Mouse (Mus musculus) stomach, postnatal 0 days (tissue): ENCODE data around the gene Slc13a1. TPM values are rescaled to one million over a fixed set of nuclear protein-coding genes. Genes with fewer than 3 reads are reported as not detected.

ENCODE experiments used
- ATAC-seq: fragments of 200-750 bp; cut with Nextera tagmentation; 2 replicates; pipeline ENCODE4 v1.8.0; 2017; ENCODE audit not compliant: low FRiP score, low TSS enrichment
- DNase-seq: peaks from one replicate; pipeline ENCODE4 v3.0.0-alpha.2; 2016; ENCODE audit warnings: low spot score
- H3K27ac ChIP-seq: fragments of 300-500 bp; sonication (generic); replicated peaks from 2 replicates; pipeline ENCODE4 v1.5.1; 2014; ENCODE audit warnings: mild to moderate bottlenecking, control low read depth
- H3K27me3 ChIP-seq: fragments of 300-500 bp; sonication (generic); 2 replicates; pipeline ENCODE4 v1.6.1; 2014; ENCODE audit warnings: low read length; ENCODE audit not compliant: control insufficient read depth, insufficient read depth
- H3K36me3 ChIP-seq: fragments of 300-500 bp; sonication (generic); 2 replicates; pipeline ENCODE4 v1.6.1; 2014; ENCODE audit warnings: low read length, mixed read lengths; ENCODE audit not compliant: control insufficient read depth, insufficient read depth
- H3K4me1 ChIP-seq: fragments of 300-500 bp; sonication (generic); replicated peaks from 2 replicates; pipeline ENCODE4 v1.6.1; 2014; ENCODE audit warnings: antibody characterized with exemption; ENCODE audit not compliant: control insufficient read depth, insufficient read depth
- H3K4me2 ChIP-seq: fragments of 300-500 bp; sonication (generic); replicated peaks from 2 replicates; pipeline ENCODE4 v1.6.1; 2014; ENCODE audit warnings: low read depth, mild to moderate bottlenecking, control low read depth, moderate library complexity
- H3K4me3 ChIP-seq: fragments of 300-500 bp; sonication (generic); 2 replicates; pipeline ENCODE4 v1.5.1; 2014; ENCODE audit warnings: low read depth, low read length, control low read depth
- H3K9ac ChIP-seq: fragments of 300-500 bp; sonication (generic); 2 replicates; pipeline ENCODE4 v1.6.1; 2014; ENCODE audit warnings: mild to moderate bottlenecking, low read length, control low read depth, mixed read lengths
- H3K9me3 ChIP-seq: fragments of 300-500 bp; sonication (generic); 2 replicates; pipeline ENCODE4 v1.6.1; 2016; ENCODE audit warnings: low read length; ENCODE audit not compliant: control insufficient read depth
- CTCF ChIP-seq: IDR thresholded peaks from 2 replicates; pipeline ENCODE4 v1.5.1; 2016; ENCODE audit warnings: antibody characterized with exemption, low read depth, mild to moderate bottlenecking, moderate library complexity
- EP300 ChIP-seq: optimal IDR thresholded peaks from 2 replicates; pipeline ENCODE3; 2016; ENCODE audit warnings: antibody characterized with exemption
- WGBS: fragments of 180-500 bp; shearing (Covaris S2); extraction: QIAGEN DNeasy Blood & Tissue Kit; methylation state at CpG from one replicate; pipeline ENCODE4 v1.1.7; 2014; 5-methylcytosine and 5-hydroxymethylcytosine counted together
- polyA plus RNA-seq: library from polyadenylated mRNA; unstranded; fragments of >200 nt; fragmentation: Nextera tagmentation; extraction: Ambion mirVana; gene quantifications from 2 replicates; pipeline ENCODE4 v1.2.1, GENCODE M21; 2015

Slc13a1 gene
- polyA plus RNA-seq, 1 experiment from 2014 or later, result not detected

DNA sequence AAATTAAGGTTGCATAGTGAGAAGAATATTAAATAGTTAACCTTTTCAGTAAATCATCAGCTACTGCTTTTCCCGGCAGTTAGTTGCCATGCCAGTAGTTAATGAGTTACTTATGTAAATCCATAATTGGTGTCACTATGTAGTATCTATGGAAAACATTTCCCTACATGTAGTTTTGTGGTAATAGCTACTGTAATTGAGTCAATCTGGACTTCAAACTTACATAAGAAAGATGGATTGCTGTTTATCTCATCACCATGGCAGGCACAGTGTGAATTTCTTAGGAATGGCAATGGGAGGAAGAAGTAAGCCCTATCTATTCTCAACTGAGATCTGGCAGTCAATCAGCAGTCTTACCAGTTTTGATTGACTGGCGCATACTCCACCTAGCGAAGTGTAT lies 15.5 kb upstream of the Slc13a1 start:
- no peak for TF ChIP-seq CTCF
- TF ChIP-seq EP300, result no peak
- H3K4me3 ChIP-seq, result no peak overlapping the region
- no peaks in the 10 kb centered on the region for H3K4me1 ChIP-seq
- H3K9me3 ChIP-seq, result no peaks in the 10 kb centered on the region
- DNase-seq (no peak), ATAC-seq (no peak)
- no peaks in the 10 kb centered on the region for H3K27me3 ChIP-seq
- no peaks in the 10 kb centered on the region for H3K36me3 ChIP-seq
- no peak overlapping the region for H3K4me2 ChIP-seq
- H3K27ac ChIP-seq, result no peak overlapping the region
- no peak overlapping the region for H3K9ac ChIP-seq
- 74% methylated on average over 3 of the region's 3 CpGs for WGBS

DNA sequence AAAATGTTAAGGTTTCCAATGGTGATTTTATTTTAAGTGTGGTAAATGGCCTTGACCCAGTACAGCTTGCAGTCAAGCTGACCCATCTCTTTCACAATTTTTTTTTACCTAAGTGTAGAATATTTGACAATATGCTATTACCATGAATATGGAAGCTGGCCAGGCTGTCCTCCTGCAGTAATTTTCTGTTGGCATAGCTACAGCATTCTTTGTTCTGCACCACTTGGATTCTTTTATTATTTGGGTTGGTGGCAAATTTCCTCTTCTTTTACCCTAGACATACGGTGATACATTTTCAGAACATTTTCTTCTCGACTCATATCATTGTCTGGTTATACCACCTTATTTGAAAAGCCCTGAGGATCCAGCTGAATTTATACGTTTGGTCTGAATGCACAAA lies 7.5 kb upstream of the Slc13a1 start:
- no peaks in the 10 kb centered on the region for H3K27me3 ChIP-seq
- no peak for DNase-seq
- 72% methylated on average over 3 of the region's 3 CpGs for WGBS
- no peak for ATAC-seq
- no peaks in the 10 kb centered on the region for H3K9me3 ChIP-seq
- no peak overlapping the region for H3K4me2 ChIP-seq
- no peak overlapping the region for H3K9ac ChIP-seq
- H3K36me3 ChIP-seq, result no peaks in the 10 kb centered on the region
- H3K27ac ChIP-seq, result no peak overlapping the region
- no peak overlapping the region for H3K4me3 ChIP-seq
- H3K4me1 ChIP-seq, result no peaks in the 10 kb centered on the region
- TF ChIP-seq CTCF, result no peak
- TF ChIP-seq EP300, result no peak

DNA sequence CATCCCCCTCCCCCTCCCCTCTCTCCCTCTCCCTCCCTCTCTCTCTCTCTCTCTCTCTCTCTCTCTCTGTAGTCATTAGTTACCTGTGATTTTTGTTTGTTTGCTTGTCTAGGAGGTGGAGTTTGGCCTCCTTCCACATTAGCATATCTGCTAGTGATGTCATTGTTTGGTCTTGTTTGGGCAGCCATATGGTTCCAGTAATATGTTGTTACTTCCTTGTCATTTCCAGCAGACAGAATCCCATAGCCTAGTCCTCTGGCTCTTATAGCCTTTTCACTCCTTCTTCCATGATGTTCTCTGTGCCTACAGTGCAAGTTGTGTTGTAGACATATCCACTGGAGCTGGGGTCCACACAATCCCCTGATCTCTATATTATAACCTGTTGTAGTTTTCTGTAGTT lies 6.1 kb upstream of the Slc13a1 start:
- no peaks in the 10 kb centered on the region for H3K9me3 ChIP-seq
- no peak overlapping the region for H3K27ac ChIP-seq
- no peaks in the 10 kb centered on the region for H3K36me3 ChIP-seq
- no peaks in the 10 kb centered on the region for H3K4me1 ChIP-seq
- no peak overlapping the region for H3K4me3 ChIP-seq
- DNase-seq (no peak), ATAC-seq (peak; percentile 54; the same call in 1 of the 2 replicates)
- TF ChIP-seq CTCF (no peak), EP300 (no peak)
- H3K4me2 ChIP-seq, result no peak overlapping the region
- H3K27me3 ChIP-seq, result no peaks in the 10 kb centered on the region
- no peak overlapping the region for H3K9ac ChIP-seq

- H3K27ac ChIP-seq, result no peak overlapping the region
- H3K36me3 ChIP-seq, result no peaks in the 10 kb centered on the region
- no peaks in the 10 kb centered on the region for H3K27me3 ChIP-seq
- no peak for DNase-seq
- WGBS, result 62% methylated on average over 2 of the region's 2 CpGs
- no peak overlapping the region for H3K9ac ChIP-seq
- no peaks in the 10 kb centered on the region for H3K4me1 ChIP-seq
- TF ChIP-seq EP300 (no peak), CTCF (no peak)
- no peak overlapping the region for H3K4me3 ChIP-seq
- H3K4me2 ChIP-seq, result no peak overlapping the region
- no peak for ATAC-seq
- no peaks in the 10 kb centered on the region for H3K9me3 ChIP-seq
Measured at GRCm38 (mm10) chr6:24172736-24173135, 4.8 kb upstream of the Slc13a1 start.

DNA sequence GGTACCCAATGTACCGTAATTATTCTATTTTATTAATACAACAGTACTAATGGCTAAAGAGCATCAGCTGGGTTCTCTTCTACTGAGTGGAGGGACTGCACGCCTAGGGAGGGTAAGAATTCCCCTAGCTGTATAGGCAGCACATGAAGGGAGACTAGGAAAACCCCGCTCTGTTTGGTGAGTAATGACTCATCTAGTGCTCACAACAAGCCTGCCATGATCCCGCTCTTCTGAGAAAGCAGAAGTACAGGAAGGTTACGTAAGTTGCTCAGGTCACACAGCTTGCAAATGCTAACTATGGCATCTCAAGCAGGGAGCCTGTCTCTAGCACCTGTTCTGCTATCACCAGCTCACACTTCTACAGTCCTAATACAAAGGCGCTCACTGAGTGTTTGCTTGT lies 1.1 kb downstream of the Slc13a1 start:
- 68% methylated on average over 6 of the region's 6 CpGs for WGBS
- H3K27ac ChIP-seq, result no peak overlapping the region
- H3K9ac ChIP-seq, result no peak overlapping the region
- ATAC-seq (no peak), DNase-seq (no peak)
- no peaks in the 10 kb centered on the region for H3K27me3 ChIP-seq
- H3K36me3 ChIP-seq, result no peaks in the 10 kb centered on the region
- TF ChIP-seq CTCF, result no peak
- TF ChIP-seq EP300, result no peak
- H3K4me2 ChIP-seq, result no peak overlapping the region
- no peaks in the 10 kb centered on the region for H3K9me3 ChIP-seq
- H3K4me3 ChIP-seq, result no peak overlapping the region
- H3K4me1 ChIP-seq, result no peaks in the 10 kb centered on the region

DNA sequence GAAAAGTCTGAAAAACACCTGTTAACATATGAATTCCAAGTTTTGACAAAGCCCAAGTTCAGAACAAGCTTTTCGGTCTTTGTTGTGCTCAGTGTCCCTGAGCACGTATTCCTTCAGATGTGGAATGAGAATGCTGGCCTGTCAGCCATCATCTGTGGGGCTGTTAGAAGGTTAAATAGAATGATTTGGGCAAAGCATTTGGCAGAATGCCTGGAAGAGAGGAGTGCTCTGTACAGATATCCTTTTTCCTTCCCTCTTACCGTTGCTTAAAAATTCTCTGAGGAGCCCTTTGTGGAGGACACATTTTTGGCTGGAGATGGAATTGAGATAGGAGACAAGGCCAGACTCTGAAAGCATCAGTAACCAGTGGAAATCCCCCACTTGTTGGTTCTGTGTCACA lies 2.6 kb downstream of the Slc13a1 start:
- WGBS, result 49% methylated on average over 3 of the region's 3 CpGs
- no peak for ATAC-seq

More for the DNA sequence above, 2.6 kb downstream of the Slc13a1 start:
- no peak for DNase-seq
- no peaks in the 10 kb centered on the region for H3K9me3 ChIP-seq
- no peak overlapping the region for H3K4me2 ChIP-seq
- H3K27me3 ChIP-seq, result no peaks in the 10 kb centered on the region
- H3K36me3 ChIP-seq, result no peaks in the 10 kb centered on the region
- no peaks in the 10 kb centered on the region for H3K4me1 ChIP-seq
- no peak overlapping the region for H3K9ac ChIP-seq
- H3K4me3 ChIP-seq, result no peak overlapping the region
- no peak for TF ChIP-seq CTCF
- TF ChIP-seq EP300, result no peak
- H3K27ac ChIP-seq, result no peak overlapping the region
